Mouse (Mus musculus) lung, adult 2 months (tissue): Measurements from ENCODE around the gene Tmem181a. TPM values are rescaled to one million over a fixed set of nuclear protein-coding genes. Genes with fewer than 3 reads are reported as not detected.
"Not testable (repeated sequence)": the region's sequence is repeated elsewhere in the genome, so short reads cannot be mapped to it uniquely, and the experiment has no call there.

Experiments used
- DNase-seq: peaks from one replicate; pipeline ENCODE4 v3.0.0; 2022
- H3K4me1 ChIP-seq: fragments of 200-500 bp; 2 replicates; pipeline ENCODE4 v1.6.1; 2011; ENCODE audit warnings: low read length; ENCODE audit not compliant: control insufficient read depth, insufficient read depth
- H3K4me3 ChIP-seq: fragments of 200-500 bp; replicated peaks from 2 replicates; pipeline ENCODE3; 2011; ENCODE audit warnings: low read depth, mild to moderate bottlenecking, control low read depth, low read length; ENCODE audit errors: extremely low read depth
- WGBS: fragments of 180-500 bp; shearing (Covaris S2); methylation state at CpG from one replicate; pipeline ENCODE4 v1.1.7; 2018; 5-methylcytosine and 5-hydroxymethylcytosine counted together
- polyA plus RNA-seq: library from polyadenylated mRNA; depleted of rRNA; stranded (reverse); fragments of >200 nt; gene quantifications from 2 replicates; pipeline ENCODE4 v1.2.3, GENCODE M21; 2012; rRNA removed

Gene Tmem181a
- polyA plus RNA-seq, 1 experiment: 19.1 TPM

DNA sequence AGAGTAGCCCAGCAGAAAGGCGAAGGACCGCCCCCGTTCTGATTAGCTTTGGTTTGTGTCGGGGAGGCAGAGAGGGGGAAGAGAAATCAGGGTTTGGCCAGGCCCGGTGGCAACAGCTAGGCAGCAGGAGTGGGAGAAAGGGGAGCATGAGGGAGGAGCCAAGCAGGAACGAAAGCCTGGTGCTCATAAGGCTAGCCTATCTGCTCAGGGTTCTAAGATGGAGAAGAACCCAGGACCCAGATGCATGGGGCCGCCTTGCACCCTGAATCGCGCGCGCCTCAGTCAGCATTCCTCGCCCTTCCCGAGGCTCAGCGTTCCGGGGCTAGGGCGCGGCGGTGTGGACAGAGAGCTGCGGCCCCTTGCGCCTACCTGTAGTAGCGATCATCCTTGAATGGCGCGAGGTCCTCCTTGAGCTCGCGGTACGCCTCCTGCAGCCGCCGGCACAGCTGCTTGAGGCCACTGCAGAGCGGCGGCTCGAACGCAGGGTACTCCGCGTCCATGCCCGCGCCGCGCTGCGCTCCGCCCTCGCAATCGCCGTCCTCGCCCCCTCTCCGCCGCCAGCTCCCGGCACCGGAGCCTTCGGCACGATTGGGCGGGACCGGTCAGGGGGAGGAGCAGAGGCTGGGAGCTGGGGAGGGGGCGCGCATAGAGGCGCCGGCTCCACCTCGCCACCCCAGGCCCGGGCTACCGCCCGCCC, 64.6 kb downstream of the Tmem181a start:
- H3K4me3 ChIP-seq, DNase-seq, H3K4me1 ChIP-seq: not testable (repeated sequence)
- 3% methylated on average over 6 of the region's 60 CpGs for WGBS

DNA sequence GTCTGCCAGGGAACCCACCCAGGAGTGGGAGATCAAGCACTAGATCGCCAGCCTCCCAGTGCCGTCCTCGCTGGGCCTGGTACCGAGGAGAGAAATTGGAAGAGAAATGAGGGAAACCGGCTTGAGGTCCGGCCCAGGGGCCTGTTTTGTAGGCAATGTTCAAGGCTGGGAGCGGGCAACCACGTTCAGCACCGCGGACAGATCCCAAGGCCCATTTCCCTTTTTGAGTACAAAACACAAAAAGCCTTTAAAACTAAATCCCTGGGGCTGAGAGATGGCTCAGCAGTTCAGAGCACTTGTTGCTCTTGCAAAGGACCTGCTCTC, 65.1 kb downstream of the Tmem181a start:
- not testable (repeated sequence) for H3K4me1 ChIP-seq, H3K4me3 ChIP-seq, DNase-seq
- no CpG with 5 or more reads among the region's 10 CpGs for WGBS

DNA sequence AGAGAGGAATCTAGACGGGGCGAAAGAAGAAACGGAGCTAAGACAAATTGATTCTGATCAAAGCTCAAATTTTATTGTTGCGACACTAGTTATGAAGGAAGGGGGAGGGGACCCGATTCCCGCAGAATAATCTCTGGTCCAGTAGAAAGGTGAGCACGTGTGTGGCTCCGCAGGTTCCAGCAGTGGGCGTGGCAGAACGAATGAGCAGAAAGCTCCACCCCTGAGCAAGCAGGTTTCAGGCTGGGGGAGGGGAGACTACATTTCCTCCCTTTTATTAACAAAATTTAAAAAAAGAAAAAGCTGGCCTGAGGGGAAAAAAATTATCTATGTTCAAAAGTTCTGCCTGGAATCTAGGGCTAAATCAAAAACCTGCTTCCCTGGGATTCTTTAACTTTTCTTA, 68.4 kb downstream of the Tmem181a start:
- H3K4me3 ChIP-seq, H3K4me1 ChIP-seq, DNase-seq: not testable (repeated sequence)
- 66% methylated on average over 10 of the region's 10 CpGs for WGBS

DNA sequence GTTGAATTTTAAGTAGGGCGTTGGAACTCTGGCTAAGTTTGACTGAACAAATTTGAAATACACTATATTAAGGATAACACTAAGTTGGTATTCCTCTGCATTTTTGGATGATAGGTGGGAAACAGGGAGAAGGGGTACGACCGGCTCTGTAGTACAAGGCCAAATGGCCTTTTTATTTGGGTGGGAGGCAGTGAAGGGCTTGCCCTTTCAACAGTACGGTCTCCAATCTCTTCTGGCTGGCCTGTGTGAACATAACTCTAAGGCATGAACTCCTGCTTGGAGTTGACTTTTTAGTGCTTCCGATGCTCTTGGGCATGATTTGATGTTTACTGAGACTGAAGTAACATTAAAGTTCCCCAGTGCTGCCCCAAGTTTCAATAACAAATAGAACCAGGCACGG, 68.9 kb downstream of the Tmem181a start:
- not testable (repeated sequence) for DNase-seq, H3K4me3 ChIP-seq, H3K4me1 ChIP-seq
- 75% methylated on average over 6 of the region's 6 CpGs for WGBS

DNA sequence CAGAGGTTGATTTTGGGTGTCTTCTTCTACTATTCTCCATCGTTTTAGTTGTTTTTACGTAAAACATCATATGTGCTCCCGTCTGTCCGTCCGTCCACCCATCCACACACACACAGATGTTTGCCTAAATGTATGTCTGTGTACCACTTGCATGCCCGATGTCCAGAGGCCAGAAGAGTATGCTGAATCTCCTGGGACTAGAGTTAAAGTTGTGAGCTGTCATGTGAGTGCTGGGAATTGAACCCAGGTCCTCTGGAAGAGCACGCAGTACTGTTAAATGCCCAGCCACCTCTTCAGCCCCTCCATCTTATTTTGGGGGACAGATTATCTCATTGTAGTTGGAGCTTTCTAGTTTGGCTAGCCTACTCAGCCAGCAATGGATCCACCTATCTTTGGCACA, 70.9 kb downstream of the Tmem181a start:
- not testable (repeated sequence) for H3K4me3 ChIP-seq, DNase-seq, H3K4me1 ChIP-seq
- WGBS: 90% methylated on average over 7 of the region's 7 CpGs

DNA sequence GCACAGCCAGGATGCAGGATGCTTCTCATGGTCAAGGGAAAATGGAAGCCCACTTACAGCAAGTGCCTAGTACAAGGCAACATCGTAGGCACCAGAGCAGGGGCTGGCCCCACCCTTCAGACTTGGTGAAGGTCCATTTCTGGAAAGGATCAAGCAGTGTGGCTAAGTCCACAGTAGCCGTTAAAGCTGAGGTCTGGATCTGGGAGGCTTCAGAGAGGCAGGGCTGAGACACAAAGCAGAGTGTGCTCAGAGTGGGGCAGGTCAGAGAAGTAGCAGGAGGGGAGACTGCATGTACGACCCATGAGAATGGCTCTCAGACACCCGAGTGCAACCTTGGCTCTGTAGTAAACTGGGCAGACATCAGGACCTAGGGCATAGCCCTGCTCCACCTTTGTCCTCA, 72.3 kb downstream of the Tmem181a start:
- 77% methylated on average over 4 of the region's 4 CpGs for WGBS
- not testable (repeated sequence) for H3K4me3 ChIP-seq, H3K4me1 ChIP-seq, DNase-seq

DNA sequence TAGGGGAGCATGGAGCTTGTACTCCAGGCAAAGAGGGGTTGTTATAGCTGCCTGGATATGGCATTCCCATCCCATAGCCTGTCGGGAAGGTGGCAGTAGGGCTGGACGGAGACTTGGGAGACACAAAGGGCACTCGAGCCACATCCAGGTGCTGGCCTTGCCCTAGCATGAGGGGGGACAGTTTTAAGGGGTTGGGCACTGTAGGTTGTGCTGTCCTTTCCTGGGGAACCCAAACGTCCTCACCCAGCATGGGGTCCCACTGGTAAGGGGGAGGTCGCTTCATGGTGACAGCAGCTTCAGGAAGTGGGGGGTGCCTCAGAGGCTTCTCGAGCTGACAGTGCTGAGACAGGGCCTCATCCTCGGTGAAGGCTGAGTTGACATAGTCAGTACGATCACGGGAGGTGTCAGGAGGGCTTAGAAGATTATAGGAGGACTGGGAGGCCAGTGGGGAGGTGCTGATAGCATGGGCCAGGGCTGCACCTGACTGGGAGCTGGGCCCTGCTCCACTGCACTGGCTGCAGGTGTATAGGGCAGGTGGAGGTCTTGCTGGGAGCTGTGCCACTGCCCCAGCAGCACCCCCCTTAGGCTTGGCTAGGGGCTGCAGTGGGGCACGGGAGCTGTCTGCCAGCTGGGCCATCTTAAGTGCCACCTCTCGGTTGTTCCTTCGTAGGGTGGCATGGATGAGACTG, 86.1 kb downstream of the Tmem181a start:
- no CpG with 5 or more reads among the region's 12 CpGs for WGBS
- not testable (repeated sequence) for H3K4me1 ChIP-seq, DNase-seq, H3K4me3 ChIP-seq

DNA sequence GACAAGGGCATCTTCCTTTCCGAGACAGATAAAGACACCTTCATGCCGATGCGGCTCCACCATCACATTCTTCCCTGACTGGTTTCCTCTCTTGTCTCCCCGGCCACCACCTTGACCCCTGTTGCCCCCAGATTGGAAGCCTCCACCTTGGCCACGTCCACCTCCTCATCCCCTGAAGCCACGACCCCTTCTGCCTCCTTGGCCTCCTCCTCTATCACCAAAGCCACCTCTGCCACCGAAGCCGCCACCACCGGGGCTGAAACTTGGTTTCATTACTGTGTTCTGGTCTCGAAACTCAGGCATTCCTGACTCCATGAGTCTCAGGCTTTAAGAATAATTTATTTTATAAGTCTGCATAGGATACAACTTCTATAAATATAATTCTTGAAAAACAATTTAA, 98.6 kb downstream of the Tmem181a start:
- H3K4me1 ChIP-seq, DNase-seq, H3K4me3 ChIP-seq: not testable (repeated sequence)
- WGBS: 84% methylated on average over 10 of the region's 10 CpGs

Other genes with a start within 250 kb of the Tmem181a start
- gene Serac1, start 177.1 kb upstream of the Tmem181a start, polyA plus RNA-seq: 3.2 and 5.5 TPM in 2 replicates
- gene Gtf2h5, start 177.1 kb upstream of the Tmem181a start, polyA plus RNA-seq: 11.4 and 17.3 TPM in 2 replicates
- gene Tulp4, start 150.4 kb upstream of the Tmem181a start, polyA plus RNA-seq: 67.0 and 70.0 TPM in 2 replicates
- gene Dynlt1a, start 60.6 kb downstream of the Tmem181a start, polyA plus RNA-seq: 2.1 and 3.0 TPM in 2 replicates
- gene Dynlt1b, start 173.3 kb downstream of the Tmem181a start, polyA plus RNA-seq: 163 and 247 TPM in 2 replicates